Mouse (Mus musculus) megakaryocyte, embryonic 14.5 days (primary cell): ENCODE results near the gene Gm5460.

Experiments
- FLI1 ChIP-seq: IDR thresholded peaks from 2 replicates; pipeline ENCODE4 v1.6.1; 2012; ENCODE audit warnings: low read length, inconsistent platforms, mixed read lengths
- GATA1 ChIP-seq: IDR thresholded peaks from 3 replicates; pipeline ENCODE4 v1.6.1; 2012; ENCODE audit warnings: mixed read lengths, low read length, inconsistent platforms, borderline replicate concordance

DNA sequence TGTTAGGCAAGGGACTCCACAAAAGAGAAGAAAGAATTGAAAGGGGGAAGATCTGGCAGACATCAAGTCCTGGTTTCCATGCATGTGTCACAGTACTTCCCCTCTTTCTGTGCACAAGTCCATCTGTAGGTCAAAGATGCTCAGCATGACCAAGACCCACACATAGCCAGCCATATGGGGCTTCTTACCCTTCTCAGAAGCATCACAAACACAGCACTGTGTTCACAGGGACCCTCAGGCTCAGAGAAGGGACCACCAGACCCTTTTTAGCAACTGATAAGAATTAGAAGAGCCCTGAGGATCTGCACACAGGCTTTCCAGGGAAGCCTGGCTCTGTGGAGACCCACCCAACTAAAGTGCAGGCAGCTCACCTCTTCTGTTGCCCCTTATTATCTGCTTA, 16.5 kb upstream of the Gm5460 start:
- TF ChIP-seq GATA1 (no peak), FLI1 (no peak)
